Mouse (Mus musculus): Measurements from ENCODE around the gene Gcn1l1.
A peak's percentile ranks its signal among the peaks of the same experiment; 100 is the strongest.

Gcn1l1 gene

DNA sequence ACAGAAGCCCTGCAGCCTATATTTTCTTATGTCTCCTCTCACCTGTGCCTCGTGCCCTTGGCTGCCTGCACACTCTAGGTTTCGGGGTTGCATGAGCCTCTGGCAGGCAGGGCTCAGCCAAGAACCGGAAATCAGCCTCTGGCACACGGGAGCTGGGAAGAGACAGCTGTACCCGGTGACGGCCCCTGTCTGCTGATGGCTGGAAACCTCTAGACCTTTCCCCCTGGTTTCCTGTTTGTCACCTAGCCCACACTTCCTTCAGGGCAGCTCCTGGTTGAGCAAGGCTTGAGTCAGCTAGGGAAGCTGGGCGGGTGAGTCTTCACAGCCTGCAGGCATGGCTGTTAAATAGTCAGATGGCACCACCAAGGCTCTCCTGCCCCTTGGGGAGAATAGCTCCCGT is 30.2 kb upstream of the Gcn1l1 start:
- peak; percentile 47 to 83 for DNase-seq

DNA sequence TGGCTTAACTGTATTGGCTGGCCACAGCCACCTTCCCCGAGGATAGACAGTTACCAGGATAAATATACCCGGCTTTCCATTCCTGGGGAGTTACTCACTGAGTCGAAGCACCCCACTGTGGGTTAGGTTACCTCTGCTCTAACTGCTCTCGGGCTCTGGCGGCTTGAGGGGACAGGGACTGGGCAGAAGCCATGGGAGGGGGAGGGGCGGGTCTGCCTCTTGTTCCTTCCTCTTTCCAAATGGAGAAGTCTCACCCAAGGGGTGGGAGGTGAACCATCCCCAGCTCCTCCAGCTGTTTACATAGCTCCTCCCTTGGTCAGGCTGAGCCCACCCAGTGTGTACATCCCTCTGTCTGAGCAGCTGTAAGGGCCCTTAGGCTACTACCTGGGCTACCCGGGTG is 29.4 kb upstream of the Gcn1l1 start:
- DNase-seq: peak; percentile 31 to 65

DNA sequence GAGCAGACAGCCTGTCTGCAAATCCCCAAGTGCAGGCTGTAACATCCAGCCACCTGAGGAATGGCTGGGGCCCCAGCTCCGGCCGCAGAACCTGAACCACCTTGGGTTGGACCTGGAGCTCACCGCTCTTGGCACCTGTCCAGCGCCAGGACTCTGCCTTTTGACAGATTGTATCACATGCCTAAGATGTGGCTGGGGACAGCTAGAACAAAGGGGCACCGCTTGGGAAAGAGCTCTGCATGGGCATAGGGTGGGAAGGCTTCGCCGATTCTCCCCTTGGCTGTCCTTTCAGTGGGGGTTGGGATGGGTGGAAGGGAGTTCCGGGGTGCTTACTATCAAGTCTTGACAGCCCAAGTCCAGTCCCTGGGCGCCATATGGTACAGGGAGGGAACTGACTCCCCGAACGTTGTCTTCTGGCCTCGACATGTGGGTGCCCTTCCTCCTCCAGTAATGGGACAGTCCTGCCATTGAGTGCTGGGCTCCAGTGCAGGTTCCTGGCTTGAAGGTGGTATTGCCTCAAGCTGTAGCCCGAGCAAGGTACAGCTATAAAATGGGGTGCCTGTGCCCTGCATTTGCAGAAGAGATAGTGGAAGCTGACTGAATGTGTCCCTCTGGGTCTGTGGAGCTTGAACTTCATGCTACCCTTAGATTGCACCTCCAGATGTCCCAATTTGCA is 26.9 kb upstream of the Gcn1l1 start:
- DNase-seq: peak; percentile 76 to 87

GRCm38 (mm10) chr5:115538693-115539043 is 26.4 kb upstream of the Gcn1l1 start:
- DNase-seq: peak; percentile 94 to 98

- DNase-seq: peak in 1 of 2 experiments; percentile 68
Measured at GRCm38 (mm10) chr5:115542635-115543384, 22.2 kb upstream of the Gcn1l1 start.

GRCm38 (mm10) chr5:115543509-115544253 is 21.4 kb upstream of the Gcn1l1 start:
- peak; percentile 83 to 96 for DNase-seq

- no peak for DNase-seq
Measured at GRCm38 (mm10) chr5:115544655-115545185, 20.3 kb upstream of the Gcn1l1 start.

- no peak for DNase-seq
Measured at GRCm38 (mm10) chr5:115545636-115546035, 19.4 kb upstream of the Gcn1l1 start.

DNA sequence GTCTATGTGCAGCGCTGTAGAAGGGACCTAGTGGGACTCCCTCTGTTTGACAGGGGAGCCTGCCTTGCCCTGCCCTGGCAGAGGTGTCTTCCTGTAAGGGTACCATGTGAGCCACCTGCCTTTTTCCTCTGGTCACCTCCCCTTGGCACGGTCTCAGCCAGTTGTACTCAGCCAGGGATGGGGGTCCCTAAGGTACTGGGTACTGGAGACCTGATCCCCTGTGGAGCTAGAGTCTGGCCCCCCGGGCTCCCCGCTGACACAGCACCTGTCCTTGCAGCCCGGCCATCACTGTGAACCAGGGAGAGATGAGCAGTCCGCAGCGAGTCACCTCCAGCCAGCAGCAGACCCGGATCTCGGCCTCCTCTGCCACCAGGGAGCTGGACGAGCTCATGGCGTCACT is 18.5 kb upstream of the Gcn1l1 start:
- DNase-seq: no peak

DNA sequence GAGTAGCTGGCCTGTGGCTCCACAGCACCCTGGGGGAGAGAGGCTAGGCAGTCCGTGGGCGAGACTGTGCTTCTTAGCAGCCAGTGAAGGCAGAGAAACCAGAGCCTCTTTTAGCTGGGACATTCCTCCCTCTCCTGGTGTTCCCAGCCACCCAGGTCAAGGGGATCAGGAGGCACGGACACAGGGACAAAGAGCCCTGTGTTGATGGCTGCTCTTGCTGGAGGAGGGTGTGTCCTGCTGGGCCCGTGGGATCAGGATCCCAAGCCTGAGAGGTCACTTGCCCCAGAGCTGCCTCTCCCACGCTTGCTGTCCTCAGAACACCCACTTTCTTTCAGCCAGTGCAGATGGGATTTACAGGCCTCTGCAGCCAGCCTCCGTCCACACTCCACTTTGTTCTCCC is 18.0 kb upstream of the Gcn1l1 start:
- peak in 1 of 2 experiments; percentile 32 for DNase-seq

- no peak for DNase-seq
Measured at GRCm38 (mm10) chr5:115547421-115547820, 17.6 kb upstream of the Gcn1l1 start.

- no peak for DNase-seq
Measured at GRCm38 (mm10) chr5:115548501-115549285, 16.4 kb upstream of the Gcn1l1 start.

DNA sequence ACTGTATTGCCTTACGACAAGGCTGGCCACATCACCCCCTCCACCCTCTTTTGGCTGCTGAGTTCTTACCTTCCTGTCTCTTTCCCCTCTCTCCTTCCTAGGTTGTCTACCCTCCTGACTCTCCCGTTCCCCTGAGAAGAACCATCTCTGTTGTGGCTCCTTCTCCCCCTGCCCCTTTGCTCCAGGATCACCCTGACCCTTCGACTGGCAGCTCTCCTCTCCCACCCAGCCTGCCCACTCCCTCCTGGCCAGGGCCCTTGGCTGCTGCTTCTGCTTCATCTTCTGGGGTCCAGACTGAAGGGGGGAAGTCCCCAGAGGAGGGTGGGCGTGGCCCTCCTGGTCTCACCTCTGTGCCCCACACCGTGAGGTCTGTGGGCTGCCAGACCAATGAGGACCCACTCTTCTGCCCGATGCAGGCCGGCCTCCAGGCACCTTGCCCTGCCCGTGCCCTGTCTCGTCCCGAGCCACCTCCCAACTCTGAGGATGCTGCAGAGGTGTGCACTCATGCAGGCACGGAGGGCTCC is 14.5 kb upstream of the Gcn1l1 start:
- DNase-seq: no peak

- DNase-seq: no peak
Measured at GRCm38 (mm10) chr5:115551386-115551785, 13.7 kb upstream of the Gcn1l1 start.

DNA sequence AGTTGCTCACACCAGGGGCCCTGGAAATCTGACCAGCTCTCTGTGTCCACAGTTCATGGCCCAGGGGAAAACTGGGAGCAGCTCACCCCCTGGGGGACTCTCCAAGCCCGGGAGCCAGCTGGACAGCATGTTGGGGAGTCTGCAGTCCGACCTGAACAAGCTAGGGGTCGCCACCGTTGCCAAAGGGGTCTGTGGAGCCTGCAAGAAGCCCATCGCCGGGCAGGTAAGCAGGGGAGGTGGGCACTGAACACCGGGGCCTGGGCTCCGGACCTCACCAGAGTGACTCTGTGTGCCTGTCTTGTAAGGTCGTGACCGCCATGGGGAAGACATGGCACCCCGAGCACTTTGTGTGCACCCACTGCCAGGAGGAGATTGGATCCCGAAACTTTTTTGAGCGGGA is 13.3 kb upstream of the Gcn1l1 start:
- no peak for DNase-seq

DNA sequence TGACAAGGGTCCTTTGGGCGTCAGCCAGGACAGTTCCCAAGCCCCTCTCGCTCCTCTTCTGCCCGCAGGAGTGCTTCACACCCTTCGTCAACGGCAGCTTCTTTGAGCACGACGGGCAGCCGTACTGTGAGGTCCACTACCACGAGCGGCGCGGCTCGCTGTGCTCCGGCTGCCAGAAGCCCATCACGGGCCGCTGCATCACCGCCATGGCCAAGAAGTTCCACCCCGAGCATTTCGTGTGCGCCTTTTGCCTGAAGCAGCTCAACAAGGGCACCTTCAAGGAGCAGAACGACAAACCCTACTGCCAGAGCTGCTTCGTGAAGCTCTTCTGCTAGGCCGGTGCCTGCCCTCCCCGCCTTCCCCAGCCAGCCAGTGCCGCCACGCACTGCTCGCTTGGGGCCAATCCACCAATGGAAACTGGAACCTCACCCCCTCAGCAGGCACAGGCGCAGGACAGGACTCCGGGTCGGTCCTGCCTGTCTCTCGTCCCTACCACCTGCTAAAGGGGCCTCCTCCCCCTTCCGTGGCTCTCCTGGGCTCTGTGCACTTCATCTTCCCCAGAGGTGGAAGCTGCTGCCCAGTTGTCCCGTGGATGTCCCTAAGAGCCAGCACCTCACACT is 11.1 kb upstream of the Gcn1l1 start:
- DNase-seq: peak in 1 of 2 experiments; percentile 66

- peak in 1 of 2 experiments; percentile 46 for DNase-seq
Measured at GRCm38 (mm10) chr5:115554536-115555291, 10.3 kb upstream of the Gcn1l1 start.

- peak; percentile 75 to 90 for DNase-seq
Measured at GRCm38 (mm10) chr5:115556217-115556616, 8.8 kb upstream of the Gcn1l1 start.

DNA sequence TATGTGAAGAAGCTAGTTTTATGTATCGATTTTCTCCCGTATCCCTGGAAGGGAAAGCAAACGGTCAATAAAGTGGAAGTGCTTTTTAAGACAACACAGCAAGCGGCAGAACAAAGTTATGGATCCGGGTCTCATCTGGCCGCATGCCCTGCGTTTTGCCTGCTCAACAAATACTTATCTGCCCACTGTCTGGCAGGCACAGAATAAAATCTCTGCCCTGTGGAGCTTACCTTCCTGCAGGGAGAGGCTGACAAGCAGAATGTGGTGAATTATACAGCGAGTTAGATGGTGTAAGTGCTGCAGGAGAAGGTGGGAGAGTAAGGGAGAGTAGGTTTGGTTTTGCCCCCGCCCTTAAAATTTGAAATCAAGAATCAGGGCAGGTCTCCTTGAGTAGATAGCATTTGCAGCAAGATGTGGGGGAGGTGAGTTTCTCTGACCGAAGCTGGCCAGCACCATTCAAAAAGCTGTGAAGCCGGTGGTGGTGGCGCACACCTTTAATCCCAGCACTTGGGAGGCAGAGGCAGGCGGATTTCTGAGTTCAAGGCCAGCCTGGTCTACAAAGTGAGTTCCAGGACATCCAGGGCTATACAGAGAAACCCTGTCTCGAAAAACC is 6.8 kb upstream of the Gcn1l1 start:
- DNase-seq: peak in 1 of 2 experiments; percentile 33
